Mouse (Mus musculus) common myeloid progenitor, adult 5-6 weeks (primary cell): ENCODE measurements around the gene Ly9. TPM values are rescaled to one million over a fixed set of nuclear protein-coding genes. Genes with fewer than 3 reads are reported as not detected.

ENCODE experiments used
- ATAC-seq: replicated peaks from 2 replicates; pipeline ENCODE4 v1.8.0; 2016; ENCODE audit warnings: low read depth, mild to moderate bottlenecking, moderate TSS enrichment, inconsistent platforms; ENCODE audit not compliant: poor library complexity, severe bottlenecking
- total RNA-seq: library from RNA; stranded (forward); fragments of 200-1000, 187-1606 nt; gene quantifications from 2 replicates; pipeline ENCODE4 v1.2.3, GENCODE M21; 2017

Ly9 gene
- total RNA-seq, 1 experiment from 2014 or later, result 27.0 TPM

DNA sequence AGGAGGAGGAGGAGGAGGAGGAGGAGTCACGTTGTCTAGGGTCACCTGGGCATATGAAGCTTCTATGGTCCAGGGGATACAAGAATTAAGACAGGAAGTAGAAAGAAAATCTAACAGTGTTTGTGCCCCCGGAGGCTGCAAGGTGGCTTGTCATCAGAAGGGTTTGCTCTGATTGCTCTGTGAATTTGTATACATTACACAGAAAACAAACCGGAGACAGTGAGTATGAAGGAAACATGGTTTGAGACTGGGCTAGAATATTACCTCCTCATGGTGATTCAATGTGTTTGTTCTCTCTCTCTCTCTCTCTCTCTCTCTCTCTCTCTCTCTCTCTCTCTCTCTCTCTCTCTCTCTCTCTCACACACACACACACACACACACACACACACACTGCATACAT is 554 bp downstream of the Ly9 start:
- no peak for ATAC-seq

DNA sequence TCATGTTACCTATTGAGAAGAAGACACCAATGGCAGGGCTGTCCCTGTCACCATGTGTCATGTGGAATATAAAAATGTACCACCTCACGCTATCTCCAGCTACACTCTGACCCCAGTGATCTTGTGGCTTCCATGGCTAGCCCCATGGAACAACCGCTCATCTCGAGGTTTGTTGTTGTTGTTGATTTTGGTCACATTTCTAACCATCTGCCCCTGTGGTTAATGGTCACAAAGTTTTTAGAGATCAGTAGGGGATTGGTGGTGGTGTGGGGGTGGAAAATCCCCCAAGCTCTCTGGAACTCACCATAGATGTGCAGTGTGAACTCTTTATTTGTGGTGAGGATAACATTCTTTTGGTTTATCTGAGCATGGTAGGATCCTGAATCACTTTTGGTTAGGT is 2.5 kb downstream of the Ly9 start:
- ATAC-seq, result no peak

DNA sequence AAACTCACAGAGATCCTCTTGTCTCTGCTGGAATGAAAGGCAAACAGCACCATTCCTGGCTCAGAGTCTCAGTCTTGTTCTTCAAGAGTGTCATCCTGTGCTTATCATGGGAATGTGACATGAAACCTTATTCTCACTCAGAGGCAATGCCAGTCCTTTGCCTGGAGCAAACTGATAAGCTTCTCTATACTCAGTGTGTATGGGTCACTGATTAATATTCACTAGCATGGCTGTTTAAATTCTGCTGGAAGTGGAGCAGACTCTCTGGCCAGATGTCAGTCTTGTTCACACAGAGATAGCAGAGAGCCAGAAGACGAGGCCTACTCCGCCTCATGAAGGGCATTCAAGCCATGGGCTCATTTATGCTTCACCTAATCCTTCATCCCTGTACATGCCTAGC is 22.6 kb downstream of the Ly9 start:
- peak; percentile 66; the same call in 1 of the 2 replicates for ATAC-seq

DNA sequence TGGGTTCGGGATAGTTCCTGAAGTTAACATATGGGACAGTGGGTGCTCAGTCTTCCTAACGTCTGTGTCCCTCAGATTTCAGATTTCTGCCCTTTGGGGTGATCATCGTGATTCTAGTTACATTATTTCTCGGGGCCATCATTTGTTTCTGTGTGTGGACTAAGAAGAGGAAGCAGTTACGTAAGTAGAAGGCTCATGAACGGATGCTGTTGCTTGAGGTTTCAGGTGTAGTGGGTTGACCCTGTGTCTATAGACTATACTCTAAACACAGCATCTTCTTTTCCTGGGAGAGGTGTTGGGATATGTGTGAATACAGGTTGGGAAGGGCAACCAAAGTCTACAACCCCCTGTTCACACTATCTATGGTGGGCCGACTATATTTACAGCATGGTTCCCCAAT is 30.0 kb downstream of the Ly9 start:
- ATAC-seq, result no peak

DNA sequence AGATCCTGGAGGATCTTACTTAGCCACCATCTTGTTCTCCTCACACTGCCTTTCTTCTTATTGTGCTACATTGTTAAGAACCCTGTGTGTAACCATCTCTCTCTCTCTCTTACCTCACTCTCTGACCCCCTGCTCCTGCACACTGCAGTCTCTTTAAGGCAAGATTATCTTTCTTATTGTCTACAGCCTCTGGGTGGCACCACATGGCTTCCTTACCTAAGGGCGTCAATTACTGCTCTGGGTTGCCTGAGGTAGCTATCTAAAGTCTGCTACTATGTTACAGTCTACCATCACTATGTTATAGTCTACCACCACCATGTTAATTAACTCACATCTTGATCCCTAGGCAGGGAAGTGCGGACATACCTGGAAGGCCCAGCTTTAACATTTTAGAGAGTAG is 38.8 kb downstream of the Ly9 start:
- ATAC-seq, result no peak

DNA sequence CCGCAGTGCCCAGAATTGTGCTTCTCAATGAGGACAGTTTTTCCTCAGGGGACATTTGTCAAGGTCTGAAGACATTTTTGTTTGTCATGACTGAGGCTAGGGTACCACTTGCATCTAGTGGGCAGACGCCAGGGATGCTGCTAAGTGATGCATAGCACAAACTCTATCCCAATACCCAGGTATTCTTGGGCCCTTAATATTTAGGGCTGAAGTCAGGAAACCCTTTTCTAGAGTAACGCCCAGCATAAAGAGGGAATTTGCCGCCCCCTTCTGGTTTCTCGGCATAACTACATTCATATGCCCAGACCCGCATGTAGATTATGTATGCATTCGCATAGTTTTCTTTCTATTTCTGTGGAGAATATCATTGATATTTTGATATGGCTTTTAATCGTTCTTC is 40.4 kb downstream of the Ly9 start:
- peak; percentile 70 for ATAC-seq

DNA sequence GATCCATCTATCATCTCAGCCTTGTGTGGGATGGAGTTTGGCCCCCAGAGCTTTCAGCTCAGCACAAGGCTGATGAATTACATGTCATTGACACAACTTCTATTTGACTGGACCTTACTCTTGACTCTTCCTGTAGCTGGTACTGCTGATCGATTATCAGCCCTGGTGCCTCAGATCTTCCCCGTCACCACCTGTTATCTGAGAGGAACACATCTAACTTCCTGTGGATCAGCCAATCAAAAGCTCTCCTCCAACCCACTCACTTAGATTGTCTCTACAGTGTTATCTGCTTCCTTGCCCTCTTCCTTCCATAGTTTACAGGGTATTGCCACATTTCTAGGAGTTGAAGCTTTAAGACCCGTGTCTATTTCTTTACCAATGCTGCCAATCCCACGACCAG is 41.3 kb downstream of the Ly9 start:
- ATAC-seq, result no peak

DNA sequence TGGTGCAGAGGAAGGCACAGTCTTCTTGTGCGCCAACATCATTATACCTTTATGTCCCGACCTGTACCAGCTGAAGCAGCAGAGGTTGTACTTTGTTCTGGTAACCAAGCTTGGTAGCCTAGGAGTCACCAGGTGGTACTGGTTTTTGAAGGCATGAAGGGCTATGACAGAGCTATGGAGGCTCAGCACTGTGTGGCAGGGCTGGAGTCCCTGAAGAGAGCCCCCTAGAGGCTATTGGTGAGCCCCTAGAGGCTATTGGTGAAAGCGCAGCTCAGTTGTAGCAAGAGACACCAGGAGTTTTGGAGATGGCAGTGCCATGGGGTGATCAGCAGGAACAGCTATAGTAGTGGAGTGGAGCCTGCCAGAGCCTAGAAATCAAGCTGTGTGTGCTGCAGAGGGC is 43.0 kb downstream of the Ly9 start:
- peak; percentile 53 for ATAC-seq

DNA sequence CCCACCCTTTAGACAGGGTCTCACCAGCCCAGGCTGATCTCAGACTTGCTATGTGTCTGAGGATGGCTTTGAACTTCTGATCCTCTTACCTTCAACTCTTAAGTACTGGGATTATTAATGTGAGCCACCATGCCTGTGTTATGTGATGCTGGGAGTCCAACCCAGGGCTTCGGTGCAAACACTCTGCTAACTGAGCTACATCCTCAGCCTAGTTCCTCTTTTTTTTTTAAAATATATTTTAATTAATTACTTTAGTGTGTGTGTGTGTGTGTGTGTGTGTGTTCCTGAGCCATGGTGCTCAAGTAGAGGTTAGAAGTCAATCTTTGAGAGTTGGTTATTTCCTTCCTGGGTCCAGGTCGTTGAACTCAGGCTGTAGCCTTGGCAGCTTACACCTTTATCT is 44.2 kb downstream of the Ly9 start:
- ATAC-seq, result no peak

DNA sequence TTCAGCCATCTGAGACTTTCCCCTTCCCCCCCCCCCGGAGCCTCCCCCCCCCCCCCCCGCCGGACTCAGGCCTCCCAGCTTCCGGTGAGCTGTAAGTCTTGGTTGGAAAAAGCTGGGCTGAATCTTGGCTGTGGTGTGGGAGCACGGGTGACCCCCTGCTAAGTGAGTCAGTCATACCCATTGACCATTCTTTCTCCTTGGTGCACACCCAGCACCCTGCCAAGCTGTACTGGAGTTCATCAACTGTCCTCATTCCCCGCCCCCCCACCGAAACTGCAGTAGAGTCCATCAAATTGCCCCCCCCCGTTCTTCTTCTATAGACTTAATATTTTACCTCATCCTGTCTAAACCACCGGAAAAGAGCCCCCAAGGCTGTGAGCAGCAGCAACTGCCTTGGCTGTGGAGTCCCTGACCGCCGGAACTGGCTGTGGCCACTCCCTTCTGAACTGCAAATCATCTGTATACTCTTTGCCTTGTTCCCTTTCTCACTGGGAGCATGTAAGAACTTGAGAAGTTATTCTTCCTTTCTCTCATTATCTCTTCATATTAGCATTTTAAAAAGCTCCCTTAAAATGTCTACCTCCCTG is 45.5 kb downstream of the Ly9 start:
- peak; percentile 26 for ATAC-seq

DNA sequence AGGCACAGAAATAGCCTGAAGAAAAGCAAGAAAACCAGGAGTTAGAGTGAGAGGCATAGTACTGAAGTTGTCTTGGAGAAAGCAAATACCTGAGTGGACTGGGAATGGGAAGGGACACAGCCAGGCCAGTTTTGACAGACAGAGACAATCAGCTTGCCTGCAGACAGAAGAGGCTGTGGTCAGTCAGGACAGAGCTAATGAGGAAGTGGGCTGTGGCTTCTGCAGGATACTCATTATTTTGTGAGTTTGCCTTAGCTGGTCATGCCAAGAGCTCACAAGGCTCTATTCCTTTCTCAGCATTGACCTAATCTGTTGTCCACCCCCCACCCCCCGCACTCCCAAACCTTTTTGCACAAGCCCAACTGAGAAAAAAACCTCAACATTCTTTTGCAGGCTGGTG is 46.0 kb downstream of the Ly9 start:
- ATAC-seq, result peak; percentile 55

DNA sequence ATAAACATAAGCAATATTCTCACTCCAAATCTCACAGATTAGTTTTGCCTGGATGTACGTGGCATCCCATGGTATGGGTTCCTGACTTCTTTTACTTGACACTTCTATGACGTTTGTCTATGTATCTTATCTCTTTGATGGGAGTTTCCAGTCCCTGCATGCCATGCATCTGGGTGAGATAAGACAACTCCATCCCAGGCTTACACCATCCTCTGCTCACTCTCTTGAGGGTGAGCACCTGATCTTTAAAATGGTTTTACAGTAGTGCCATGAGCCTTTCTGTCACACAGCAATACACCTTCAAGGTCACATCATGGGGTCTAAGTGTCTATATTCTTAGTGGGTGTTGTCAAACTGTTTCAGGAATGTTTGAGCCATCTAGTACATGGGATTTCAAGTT is 46.9 kb downstream of the Ly9 start:
- no peak for ATAC-seq

DNA sequence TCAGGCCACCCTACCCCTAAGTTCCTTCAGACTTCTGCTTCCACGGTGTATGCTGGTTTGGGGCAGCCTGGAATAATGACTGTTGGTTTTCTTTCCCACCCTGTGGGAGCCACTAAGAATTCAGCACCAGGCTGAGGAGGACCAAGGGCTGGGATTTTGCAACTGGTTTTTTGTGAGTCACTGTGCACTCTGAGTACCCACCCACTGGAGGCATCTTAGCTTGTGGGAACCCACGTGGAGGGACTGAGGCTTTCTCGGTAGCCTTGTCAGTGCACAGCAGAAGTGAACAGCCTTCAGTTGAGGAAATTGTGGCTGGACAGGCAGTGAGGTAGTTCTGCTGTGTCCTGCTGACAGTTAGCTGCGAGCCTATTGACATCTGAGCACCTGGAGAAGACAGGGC is 48.3 kb downstream of the Ly9 start, which contains the start of gene Cd244a:
TSS of gene Cd244a (plus strand) at position 296 of the 400 bp plus-strand sequence.
- peak; percentile 72 for ATAC-seq

DNA sequence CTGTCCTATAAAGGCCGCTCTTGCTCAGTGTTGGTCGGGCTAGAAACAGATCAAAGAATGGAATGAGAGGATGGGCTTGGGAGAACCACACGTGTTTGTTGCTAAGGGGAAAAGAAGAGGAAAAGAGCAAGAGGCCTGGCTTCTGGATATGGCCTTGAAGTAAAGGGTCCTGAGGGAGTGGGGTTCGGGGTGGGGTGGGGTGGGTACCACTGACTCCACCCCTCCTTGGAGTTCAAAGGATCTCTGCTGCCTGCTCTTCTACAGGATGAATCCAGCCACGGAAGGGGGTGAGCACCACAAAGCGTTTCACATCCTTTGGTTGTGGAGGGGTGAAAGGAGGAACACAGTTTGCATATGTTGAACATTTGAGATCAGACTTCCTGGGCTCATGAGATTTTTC is 48.8 kb downstream of the Ly9 start:
- ATAC-seq, result 0 out of 2 replicates have a peak, but pooled peaks have one; percentile 0

DNA sequence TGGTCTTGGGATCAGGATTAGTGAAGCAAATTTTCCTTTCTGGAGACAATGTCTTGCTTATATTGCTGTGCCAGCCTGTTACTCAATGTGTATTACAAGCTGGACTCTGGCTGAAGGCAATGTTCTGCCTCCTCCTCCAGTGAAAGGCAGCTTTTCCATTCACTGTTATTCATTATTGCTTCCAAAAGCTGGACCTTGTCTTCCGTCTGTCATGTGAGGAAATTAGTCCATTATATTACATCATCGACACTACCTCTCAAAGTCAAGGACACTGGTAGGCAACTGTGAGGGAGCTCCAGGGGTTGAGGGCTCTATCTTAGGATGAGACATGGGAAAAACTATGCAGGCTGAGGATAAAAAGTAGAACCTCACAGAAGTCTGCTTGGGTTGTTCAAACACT is 50.8 kb downstream of the Ly9 start:
- no peak for ATAC-seq

DNA sequence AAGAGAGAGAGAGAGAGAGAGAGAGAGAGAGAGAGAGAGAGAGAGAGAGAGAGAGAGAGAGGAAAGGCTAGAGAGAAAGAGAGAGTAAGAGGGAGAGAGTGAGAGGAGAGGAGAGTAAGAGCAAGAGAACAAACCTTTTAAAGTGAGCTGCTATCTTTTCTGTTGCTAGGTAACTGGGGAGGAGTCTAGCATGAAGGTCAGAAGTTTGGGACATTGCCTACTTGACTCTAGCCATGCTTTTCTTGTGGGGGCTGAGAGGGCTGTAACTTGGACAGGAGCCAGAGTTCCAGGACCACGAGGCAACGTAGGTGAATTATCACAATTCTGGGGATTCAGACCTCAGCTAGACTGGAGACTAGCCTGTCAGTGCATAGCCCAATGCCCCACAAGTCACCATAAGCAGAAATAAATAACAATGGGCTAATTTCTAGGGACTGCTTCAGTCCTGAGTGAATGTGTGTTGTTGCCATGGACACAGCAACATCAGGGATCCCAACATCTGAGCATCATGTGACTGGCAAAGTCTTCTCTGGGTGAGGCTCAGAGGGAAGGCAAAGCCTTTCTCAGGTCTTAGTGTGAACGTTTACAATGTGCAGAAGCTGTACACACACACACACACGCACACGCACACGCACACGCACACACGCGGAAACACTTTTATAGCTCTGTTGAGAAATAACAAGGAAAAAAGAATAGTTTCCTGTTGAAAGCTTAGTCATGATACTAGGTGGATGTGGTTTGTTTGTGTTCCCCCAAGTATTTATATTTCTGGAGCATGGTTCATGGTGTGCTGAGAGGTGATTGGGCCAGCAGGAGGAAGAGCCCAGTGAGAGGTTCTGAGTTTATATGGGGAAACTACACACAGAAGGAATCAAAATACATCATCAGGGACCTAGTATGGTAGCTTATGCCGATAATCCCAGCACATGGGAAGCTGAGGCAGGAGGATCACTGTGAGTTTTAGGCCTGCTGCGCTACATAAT is 53.6 kb downstream of the Ly9 start:
- ATAC-seq, result peak; percentile 39

DNA sequence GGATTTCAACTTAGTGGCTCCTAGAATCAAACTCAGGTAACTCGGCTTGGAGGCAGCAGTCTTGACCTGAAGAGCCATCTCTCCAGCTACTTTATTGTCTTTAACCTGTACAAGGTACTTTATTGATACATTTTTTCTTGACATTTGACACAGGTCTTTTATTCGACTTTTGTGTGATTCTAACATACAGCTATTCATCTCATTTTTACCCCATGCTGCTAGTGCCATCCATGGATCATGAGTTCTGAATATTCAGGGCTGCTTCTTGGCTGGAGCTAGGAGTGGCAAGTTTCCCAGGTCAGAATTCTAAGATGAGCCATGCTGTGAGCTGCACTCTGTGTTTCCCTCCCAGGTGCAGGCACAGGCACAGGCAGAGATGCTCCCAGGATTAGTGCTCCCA is 55.0 kb downstream of the Ly9 start:
- no peak for ATAC-seq

DNA sequence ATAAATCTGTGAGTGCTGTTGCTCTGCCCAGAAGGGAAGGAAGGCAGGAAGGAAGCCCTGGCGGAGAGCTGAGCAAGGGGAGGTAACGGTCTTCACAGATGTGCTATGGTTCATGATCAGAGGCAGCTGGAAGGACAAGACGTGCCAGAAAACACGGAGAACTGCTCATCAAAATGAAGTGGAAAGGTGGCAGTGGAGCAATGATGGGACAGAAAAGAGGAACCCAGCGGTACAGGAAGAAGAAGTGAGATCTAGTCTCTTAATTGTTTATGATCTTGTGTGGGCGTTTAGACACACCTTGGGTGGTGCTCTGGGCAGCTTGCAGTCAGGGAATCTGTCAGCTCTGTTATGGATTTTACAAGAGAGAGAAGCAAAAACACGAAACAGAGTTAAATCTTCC is 55.9 kb downstream of the Ly9 start:
- peak; percentile 68 for ATAC-seq

DNA sequence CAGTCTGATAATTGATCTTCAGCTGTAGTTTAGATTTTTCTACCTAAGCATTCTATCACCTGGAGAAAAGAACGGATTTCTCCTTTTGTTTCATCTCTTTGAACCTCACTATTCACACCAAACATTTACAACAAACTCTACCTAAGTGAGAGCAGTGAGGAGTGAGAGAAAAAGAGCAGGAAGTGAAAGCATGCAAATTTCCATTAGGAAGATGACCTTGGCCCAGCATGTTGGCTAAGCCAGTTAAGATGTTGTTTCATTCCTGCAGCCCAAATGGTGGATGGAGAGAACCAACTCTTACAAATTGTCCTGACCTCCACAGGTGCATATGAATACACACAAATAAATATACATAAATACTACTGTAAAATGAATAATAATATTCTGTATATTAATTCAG is 66.5 kb downstream of the Ly9 start:
- no peak for ATAC-seq
